11 mouse cellular contexts compared by ENCODE assay signal in genomic region chr4:76485848-76486247, GRCm38 (mm10).
DNase-seq lines count a peak whose midpoint lies in the region; ATAC-seq and TF ChIP-seq lines count a peak whose summit lies in the region.
"Had no signal": no experiment of that assay in that cellular context is flagged by ENCODE, and none has a peak within 500 bp of the region (broad histone marks: within the 10 kb centered on the region; RNA-seq: fewer than 3 reads in every experiment).

No protein-coding gene starts in this region.

- TF ChIP-seq CTCF in brain, embryonic 14.5 days (IDR thresholded peaks at IDR 0.05; ENCODE audit: borderline replicate concordance, extremely low read depth, insufficient read depth, insufficient read length), result no peak

- no peak overlapping the region for H3K4me3 ChIP-seq in kidney, embryonic 14.5 days (ENCODE audit: low read length)

- 79% methylated on average over 3 of the region's 3 CpGs for WGBS in kidney, embryonic 14.5 days

- H3K9me3 ChIP-seq in kidney, embryonic 14.5 days (ENCODE audit: control insufficient read depth, low read length), result no peaks in the 10 kb centered on the region

- no peak for TF ChIP-seq POLR2A in brain, embryonic 14.5 days (IDR thresholded peaks at IDR 0.05; ENCODE audit: borderline replicate concordance, extremely low read depth, insufficient read depth, insufficient read length, poor library complexity, severe bottlenecking)

- no peaks in the 10 kb centered on the region for H3K27me3 ChIP-seq in kidney, embryonic 14.5 days (ENCODE audit: control insufficient read depth, insufficient read depth, low read length)

- DNase-seq in adrenal gland, adult 2 months, result peak; percentile 23
- no peak for DNase-seq in adrenal gland, postnatal 25 days
- peak; percentile 2 to 25 for DNase-seq in heart, adult 18-20 months
- DNase-seq in heart, postnatal 4 days, result no peak
- DNase-seq in kidney, postnatal 14 days, result peak; percentile 14
- DNase-seq in brain, embryonic 14.5 days (ENCODE audit: low read depth), result peak; percentile 7
- no peak for DNase-seq in right cerebral cortex, postnatal 4 days
- DNase-seq: heart, adult 11 months had no signal

- H3K4me1 ChIP-seq in kidney, embryonic 14.5 days (ENCODE audit: control insufficient read depth, insufficient read depth, low read length), result no peaks in the 10 kb centered on the region

- ATAC-seq in kidney, embryonic 14.5 days (ENCODE audit: low FRiP score, low TSS enrichment), result no peak

- no peak overlapping the region for H3K4me2 ChIP-seq in kidney, embryonic 14.5 days (replicated peaks; ENCODE audit: low read depth, low read length)
- H3K4me2 ChIP-seq: hindbrain, embryonic 14.5 days had no signal

- H3K36me3 ChIP-seq in kidney, embryonic 14.5 days (ENCODE audit: control insufficient read depth, insufficient read depth, low read length), result no peaks in the 10 kb centered on the region

- H3K27ac ChIP-seq in kidney, embryonic 14.5 days (ENCODE audit: low read depth, low read length), result no peak overlapping the region
- H3K27ac ChIP-seq: hindbrain, embryonic 14.5 days; macrophage had no signal

- H3K9ac ChIP-seq in kidney, embryonic 14.5 days (ENCODE audit: low read depth, low read length), result no peak overlapping the region
- H3K9ac ChIP-seq: hindbrain, embryonic 14.5 days had no signal

Comparison
In these comparisons a context has a peak if more than half of its experiments do, and no peak if none do; other contexts are left out.
1. DNase-seq: peak in adrenal gland, adult 2 months (single experiment), heart, adult 18-20 months (2 of 2), kidney, postnatal 14 days (single experiment) and brain, embryonic 14.5 days (single experiment); none in adrenal gland, postnatal 25 days (single experiment), heart, postnatal 4 days (single experiment) and right cerebral cortex, postnatal 4 days (single experiment).